Mouse (Mus musculus): ENCODE data around the gene Usp18.

- TF ChIP-seq GATA1 (IDR thresholded peaks at IDR 0.05; ENCODE audit: borderline replicate concordance, low read length) (no peak), FLI1 (IDR thresholded peaks at IDR 0.05; ENCODE audit: low read length) (no peak)
These were observed 29.8 kb upstream of the Usp18 start for GRCm38 (mm10) chr6:121215896-121216295.

All from megakaryocyte, embryonic 14.5 days (primary cell).